Mouse (Mus musculus): ENCODE measurements around the gene Pkp3. TPM values are rescaled to one million over a fixed set of nuclear protein-coding genes. Genes with fewer than 3 reads are reported as not detected.
"Not testable (repeated sequence)": the region's sequence is repeated elsewhere in the genome, so short reads cannot be mapped to it uniquely, and the experiment has no call there.

The Pkp3 gene
- polyA plus RNA-seq (2015; fragmentation: Nextera tagmentation; extraction: Ambion mirVana), result 9.2 and 10.5 TPM in 2 replicates

GRCm38 (mm10) chr7:141077841-141078240 lies at the start of gene Pkp3:
Gene Pkp3 (plus strand): TSS chr7:141078218.
- Histone ChIP-seq H3K4me1 (ENCODE audit: insufficient read depth, low read length) (no peaks in the 10 kb centered on the region; the same call in 1 of the 2 replicates), H3K4me3 (ENCODE audit: low read length) (no peak within 1 kb of the TSS), H3K27me3 (ENCODE audit: insufficient read depth, low read length) (0 out of 2 replicates have a peak, but pooled peaks cover 3% of the 10 kb centered on the region), H3K4me2 (replicated peaks; ENCODE audit: low read depth, low read length) (no peak within 1 kb of the TSS), H3K9me3 (ENCODE audit: low read length) (no peaks in the 10 kb centered on the region), H3K9ac (replicated peaks; ENCODE audit: low read length) (no peak within 1 kb of the TSS), H3K36me3 (ENCODE audit: insufficient read depth, low read length) (no peaks in the 10 kb centered on the region), H3K27ac (ENCODE audit: low read length) (no peak within 1 kb of the TSS)
- ATAC-seq (ENCODE audit: low FRiP score, low TSS enrichment), result no peak
- 90% methylated on average over 15 of the region's 15 CpGs for WGBS

- H3K27ac ChIP-seq (ENCODE audit: low read length), result no peak within 1 kb of the TSS
- no peaks in the 10 kb centered on the region for H3K36me3 ChIP-seq (ENCODE audit: insufficient read depth, low read length)
- H3K9me3 ChIP-seq (ENCODE audit: low read length), result no peaks in the 10 kb centered on the region
- 85% methylated on average over 2 of the region's 2 CpGs for WGBS
- ATAC-seq (ENCODE audit: low FRiP score, low TSS enrichment), result no peak
- peaks cover 7% of the 10 kb centered on the region; the same call in 1 of the 2 replicates for H3K4me1 ChIP-seq (ENCODE audit: insufficient read depth, low read length)
- H3K4me2 ChIP-seq (replicated peaks; ENCODE audit: low read depth, low read length), result no peak within 1 kb of the TSS
- no peak within 1 kb of the TSS for H3K4me3 ChIP-seq (ENCODE audit: low read length)
- H3K27me3 ChIP-seq (ENCODE audit: insufficient read depth, low read length), result no peaks in the 10 kb centered on the region
- H3K9ac ChIP-seq (replicated peaks; ENCODE audit: low read length), result no peak within 1 kb of the TSS
These were observed 49.2 kb upstream of the Pkp3 start, which contains the start of gene Gm17387 for GRCm38 (mm10) chr7:141028831-141029230. Gene Gm17387 (plus strand): TSS chr7:141029131.

- H3K9me3 ChIP-seq (ENCODE audit: low read length), result no peaks in the 10 kb centered on the region
- H3K4me2 ChIP-seq (replicated peaks; ENCODE audit: low read depth, low read length), result no peak overlapping the region
- H3K4me1 ChIP-seq (ENCODE audit: insufficient read depth, low read length), result peaks cover 7% of the 10 kb centered on the region; the same call in 1 of the 2 replicates
- no peak overlapping the region for H3K4me3 ChIP-seq (ENCODE audit: low read length)
- no peaks in the 10 kb centered on the region for H3K27me3 ChIP-seq (ENCODE audit: insufficient read depth, low read length)
- WGBS, result 62% methylated on average over 3 of the region's 3 CpGs
- no peak for ATAC-seq (ENCODE audit: low FRiP score, low TSS enrichment)
- no peak overlapping the region for H3K27ac ChIP-seq (ENCODE audit: low read length)
- H3K36me3 ChIP-seq (ENCODE audit: insufficient read depth, low read length), result no peaks in the 10 kb centered on the region
- H3K9ac ChIP-seq (replicated peaks; ENCODE audit: low read length), result no peak overlapping the region
These were observed 47.6 kb upstream of the Pkp3 start for GRCm38 (mm10) chr7:141030390-141030789.

- H3K4me1 ChIP-seq (ENCODE audit: insufficient read depth, low read length), result no peaks in the 10 kb centered on the region
- no peak overlapping the region for H3K9ac ChIP-seq (replicated peaks; ENCODE audit: low read length)
- WGBS, result 76% methylated on average over 9 of the region's 9 CpGs
- H3K9me3 ChIP-seq (ENCODE audit: low read length), result no peaks in the 10 kb centered on the region
- H3K4me2 ChIP-seq (replicated peaks; ENCODE audit: low read depth, low read length), result no peak overlapping the region
- ATAC-seq (ENCODE audit: low FRiP score, low TSS enrichment), result no peak
- no peak overlapping the region for H3K4me3 ChIP-seq (ENCODE audit: low read length)
- H3K27me3 ChIP-seq (ENCODE audit: insufficient read depth, low read length), result no peaks in the 10 kb centered on the region
- H3K36me3 ChIP-seq (ENCODE audit: insufficient read depth, low read length), result no peaks in the 10 kb centered on the region
- no peak overlapping the region for H3K27ac ChIP-seq (ENCODE audit: low read length)
These were observed 45.4 kb upstream of the Pkp3 start for GRCm38 (mm10) chr7:141032458-141033167.

GRCm38 (mm10) chr7:141036624-141037023 lies 41.4 kb upstream of the Pkp3 start:
- H3K4me2 ChIP-seq (replicated peaks; ENCODE audit: low read depth, low read length); H3K27me3 ChIP-seq (ENCODE audit: insufficient read depth, low read length); H3K27ac ChIP-seq (ENCODE audit: low read length); H3K36me3 ChIP-seq (ENCODE audit: insufficient read depth, low read length); ATAC-seq (ENCODE audit: low FRiP score, low TSS enrichment); H3K9ac ChIP-seq (replicated peaks; ENCODE audit: low read length); H3K9me3 ChIP-seq (ENCODE audit: low read length); H3K4me3 ChIP-seq (ENCODE audit: low read length); H3K4me1 ChIP-seq (ENCODE audit: insufficient read depth, low read length): not testable (repeated sequence)
- 67% methylated on average over 1 of the region's 2 CpGs for WGBS

GRCm38 (mm10) chr7:141038090-141039032 lies 39.7 kb upstream of the Pkp3 start:
- 64% methylated on average over 20 of the region's 21 CpGs for WGBS
- Histone ChIP-seq H3K9me3 (ENCODE audit: low read length) (no peaks in the 10 kb centered on the region), H3K4me2 (replicated peaks; ENCODE audit: low read depth, low read length) (no peak overlapping the region), H3K4me1 (ENCODE audit: insufficient read depth, low read length) (peaks cover 3% of the 10 kb centered on the region; the same call in 1 of the 2 replicates), H3K27me3 (ENCODE audit: insufficient read depth, low read length) (no peaks in the 10 kb centered on the region), H3K9ac (replicated peaks; ENCODE audit: low read length) (no peak overlapping the region), H3K4me3 (ENCODE audit: low read length) (no peak overlapping the region), H3K27ac (ENCODE audit: low read length) (no peak overlapping the region), H3K36me3 (ENCODE audit: insufficient read depth, low read length) (no peaks in the 10 kb centered on the region)
- ATAC-seq (ENCODE audit: low FRiP score, low TSS enrichment), result no peak

GRCm38 (mm10) chr7:141039386-141040107 lies 38.5 kb upstream of the Pkp3 start:
- Histone ChIP-seq H3K4me3 (ENCODE audit: low read length) (no peak overlapping the region), H3K27ac (ENCODE audit: low read length) (no peak overlapping the region), H3K27me3 (ENCODE audit: insufficient read depth, low read length) (no peaks in the 10 kb centered on the region), H3K36me3 (ENCODE audit: insufficient read depth, low read length) (no peaks in the 10 kb centered on the region), H3K4me2 (replicated peaks; ENCODE audit: low read depth, low read length) (no peak overlapping the region), H3K9ac (replicated peaks; ENCODE audit: low read length) (no peak overlapping the region), H3K9me3 (ENCODE audit: low read length) (no peaks in the 10 kb centered on the region), H3K4me1 (ENCODE audit: insufficient read depth, low read length) (peaks cover 3% of the 10 kb centered on the region; the same call in 1 of the 2 replicates)
- no peak for ATAC-seq (ENCODE audit: low FRiP score, low TSS enrichment)
- 88% methylated on average over 4 of the region's 4 CpGs for WGBS

- WGBS, result 36% methylated on average over 6 of the region's 9 CpGs
- H3K27ac ChIP-seq (ENCODE audit: low read length), result peak overlapping the region; percentile 89
- no peak overlapping the region for H3K4me3 ChIP-seq (ENCODE audit: low read length)
- H3K9me3 ChIP-seq (ENCODE audit: low read length), result no peaks in the 10 kb centered on the region
- H3K27me3 ChIP-seq (ENCODE audit: insufficient read depth, low read length), result no peaks in the 10 kb centered on the region
- H3K4me1 ChIP-seq (ENCODE audit: insufficient read depth, low read length), result peaks cover 3% of the 10 kb centered on the region; the same call in 1 of the 2 replicates
- ATAC-seq (ENCODE audit: low FRiP score, low TSS enrichment), result 0 out of 2 replicates have a peak, but pooled peaks have one; percentile 37
- H3K9ac ChIP-seq (replicated peaks; ENCODE audit: low read length), result peak overlapping the region; percentile 4; the same call in 1 of the 2 replicates
- no peaks in the 10 kb centered on the region for H3K36me3 ChIP-seq (ENCODE audit: insufficient read depth, low read length)
- no peak overlapping the region; the same call in 1 of the 2 replicates for H3K4me2 ChIP-seq (replicated peaks; ENCODE audit: low read depth, low read length)
These were observed 37.0 kb upstream of the Pkp3 start for GRCm38 (mm10) chr7:141040867-141041606.

GRCm38 (mm10) chr7:141041661-141042060 lies 36.4 kb upstream of the Pkp3 start:
- WGBS, result 29% methylated on average over 5 of the region's 5 CpGs
- Histone ChIP-seq H3K27me3 (ENCODE audit: insufficient read depth, low read length) (no peaks in the 10 kb centered on the region), H3K4me2 (replicated peaks; ENCODE audit: low read depth, low read length) (no peak overlapping the region), H3K9ac (replicated peaks; ENCODE audit: low read length) (no peak overlapping the region), H3K27ac (ENCODE audit: low read length) (peak overlapping the region; percentile 89), H3K9me3 (ENCODE audit: low read length) (no peaks in the 10 kb centered on the region), H3K4me3 (ENCODE audit: low read length) (no peak overlapping the region), H3K36me3 (ENCODE audit: insufficient read depth, low read length) (no peaks in the 10 kb centered on the region), H3K4me1 (ENCODE audit: insufficient read depth, low read length) (peaks cover 5% of the 10 kb centered on the region; the same call in 1 of the 2 replicates)
- ATAC-seq (ENCODE audit: low FRiP score, low TSS enrichment), result peak; percentile 83

Measured in kidney, embryonic 16.5 days (tissue).